Mouse (Mus musculus) forebrain, embryonic 11.5 days (tissue): ENCODE measurements at regions not wholly inside any gene's neighbourhood (a gene's known extent, or its start where the extent isn't known, plus 50 kb on each side); places are given as distances from the start of the nearest gene placed in this dataset.

Experiments used
- ATAC-seq: fragments of 200-750 bp; cut with Nextera tagmentation; replicated peaks from 2 replicates; pipeline ENCODE4 v1.8.0; 2017; ENCODE audit warnings: moderate TSS enrichment; ENCODE audit not compliant: low FRiP score
- DNase-seq: peaks from one replicate; pipeline ENCODE4 v3.0.0-alpha.2; 2017; ENCODE audit warnings: low spot score
- H3K27ac ChIP-seq: fragments of 300-500 bp; sonication (generic); 2 replicates; pipeline ENCODE4 v1.5.1; 2014; ENCODE audit warnings: low read depth, low read length
- H3K27me3 ChIP-seq: fragments of 300-500 bp; sonication (generic); 2 replicates; pipeline ENCODE4 v1.6.1; 2014; ENCODE audit warnings: mild to moderate bottlenecking, low read length, mixed read lengths; ENCODE audit not compliant: control insufficient read depth, insufficient read depth
- H3K36me3 ChIP-seq: fragments of 300-500 bp; sonication (generic); 2 replicates; pipeline ENCODE4 v1.6.1; 2014; ENCODE audit warnings: mild to moderate bottlenecking, low read length, moderate library complexity, mixed read lengths; ENCODE audit not compliant: control insufficient read depth, insufficient read depth
- H3K4me1 ChIP-seq: fragments of 300-500 bp; sonication (generic); replicated peaks from 2 replicates; pipeline ENCODE4 v1.6.1; 2014; ENCODE audit warnings: low read length, mixed read lengths; ENCODE audit not compliant: control insufficient read depth, insufficient read depth
- H3K4me2 ChIP-seq: fragments of 300-500 bp; sonication (generic); 2 replicates; pipeline ENCODE4 v1.6.1; 2014; ENCODE audit warnings: low read depth, mild to moderate bottlenecking, low read length, moderate library complexity, mixed read lengths; ENCODE audit not compliant: severe bottlenecking
- H3K4me3 ChIP-seq: fragments of 300-500 bp; sonication (generic); 2 replicates; pipeline ENCODE4 v1.5.1; 2014; ENCODE audit warnings: low read depth, low read length
- H3K9ac ChIP-seq: fragments of 300-500 bp; sonication (generic); 2 replicates; pipeline ENCODE4 v1.6.1; 2014; ENCODE audit warnings: low read length
- H3K9me3 ChIP-seq: fragments of 300-500 bp; sonication (generic); 2 replicates; pipeline ENCODE4 v1.6.1; 2016; ENCODE audit warnings: low read length, mixed read lengths; ENCODE audit not compliant: control insufficient read depth
- WGBS: fragments of 180-500 bp; shearing (Covaris S2); extraction: QIAGEN DNeasy Blood & Tissue Kit; methylation state at CpG from one replicate; pipeline ENCODE4 v1.1.7; 2014; 5-methylcytosine and 5-hydroxymethylcytosine counted together

- H3K9ac ChIP-seq, result no peak overlapping the region
- 97% methylated on average over 1 of the region's 1 CpGs for WGBS
- H3K9me3 ChIP-seq, result no peaks in the 10 kb centered on the region
- H3K4me2 ChIP-seq, result no peak overlapping the region
- no peak overlapping the region for H3K4me3 ChIP-seq
- no peaks in the 10 kb centered on the region for H3K4me1 ChIP-seq
- H3K27me3 ChIP-seq, result no peaks in the 10 kb centered on the region
- no peaks in the 10 kb centered on the region for H3K36me3 ChIP-seq
- no peak for ATAC-seq
- H3K27ac ChIP-seq, result no peak overlapping the region
- no peak for DNase-seq
Measured at GRCm38 (mm10) chr7:72446911-72447310, 140.5 kb upstream of the Mctp2 start.

DNA sequence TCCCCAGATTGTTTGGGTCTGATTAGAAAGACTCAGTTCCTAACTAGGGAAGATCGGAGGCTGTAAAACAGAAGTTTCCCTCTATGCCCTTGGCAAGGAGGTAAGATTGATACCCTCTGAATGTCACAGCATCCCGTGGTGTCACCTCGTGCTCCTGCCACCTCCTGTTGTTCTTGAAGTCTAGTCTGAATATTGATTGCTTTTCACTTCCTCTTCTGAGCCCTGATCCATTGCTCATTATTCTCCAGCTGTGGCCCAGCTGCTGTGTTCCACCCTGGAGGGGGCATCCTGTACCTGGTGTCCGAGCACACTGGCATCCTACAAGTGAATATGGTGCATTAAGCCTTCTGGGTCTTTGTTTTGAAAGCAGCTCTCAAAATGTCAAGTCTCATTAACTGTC is 156.6 kb upstream of the Mctp2 start:
- Histone ChIP-seq H3K27me3 (no peaks in the 10 kb centered on the region), H3K4me3 (no peak overlapping the region), H3K4me1 (no peaks in the 10 kb centered on the region), H3K9ac (no peak overlapping the region), H3K9me3 (no peaks in the 10 kb centered on the region), H3K27ac (no peak overlapping the region), H3K4me2 (no peak overlapping the region), H3K36me3 (no peaks in the 10 kb centered on the region)
- no peak for ATAC-seq
- DNase-seq, result no peak
- 68% methylated on average over 4 of the region's 4 CpGs for whole genome bisulfite sequencing

- no peak for DNase-seq
- Histone ChIP-seq H3K4me1 (no peaks in the 10 kb centered on the region), H3K4me3 (no peak overlapping the region), H3K9ac (no peak overlapping the region), H3K27ac (no peak overlapping the region), H3K4me2 (no peak overlapping the region), H3K9me3 (no peaks in the 10 kb centered on the region), H3K27me3 (no peaks in the 10 kb centered on the region), H3K36me3 (no peaks in the 10 kb centered on the region)
- no peak for ATAC-seq
- 92% methylated on average over 1 of the region's 1 CpGs for WGBS
Measured at GRCm38 (mm10) chr7:72464658-72465057, 158.2 kb upstream of the Mctp2 start.

- Histone ChIP-seq H3K4me1 (no peaks in the 10 kb centered on the region), H3K4me3 (no peak overlapping the region), H3K9ac (no peak overlapping the region), H3K9me3 (no peaks in the 10 kb centered on the region), H3K27me3 (no peaks in the 10 kb centered on the region), H3K27ac (no peak overlapping the region), H3K4me2 (no peak overlapping the region), H3K36me3 (no peaks in the 10 kb centered on the region)
- DNase-seq (no peak), ATAC-seq (no peak)
- WGBS, result 87% methylated on average over 2 of the region's 2 CpGs
Measured at GRCm38 (mm10) chr7:72469691-72470090, 163.3 kb upstream of the Mctp2 start.

- Histone ChIP-seq H3K27ac (no peak overlapping the region), H3K9ac (no peak overlapping the region), H3K36me3 (no peaks in the 10 kb centered on the region), H3K9me3 (no peaks in the 10 kb centered on the region), H3K4me2 (no peak overlapping the region), H3K27me3 (no peaks in the 10 kb centered on the region), H3K4me3 (no peak overlapping the region), H3K4me1 (no peaks in the 10 kb centered on the region)
- WGBS, result 78% methylated on average over 4 of the region's 4 CpGs
- DNase-seq (no peak), ATAC-seq (no peak)
Measured at GRCm38 (mm10) chr7:72474751-72475150, 168.3 kb upstream of the Mctp2 start.

DNA sequence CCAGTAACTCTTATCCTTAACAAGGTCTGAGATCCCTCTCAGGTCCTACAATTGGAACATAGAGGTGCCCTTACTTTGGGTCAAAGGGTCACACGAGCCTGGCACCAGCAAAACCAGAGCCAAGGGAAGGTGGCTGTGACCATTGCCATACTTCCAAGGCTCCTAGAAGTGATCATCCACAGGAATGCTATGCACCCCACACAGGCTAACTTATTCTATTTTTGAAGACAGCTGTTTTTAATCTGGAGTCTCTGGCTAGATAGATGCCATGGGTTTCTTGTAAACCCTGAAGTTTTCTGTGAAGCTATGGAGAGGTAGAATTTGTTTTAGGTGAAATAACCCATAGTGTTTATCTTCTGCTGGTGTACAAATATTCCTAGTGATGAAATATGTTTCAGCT is 172.5 kb upstream of the Mctp2 start:
- Histone ChIP-seq H3K4me2 (no peak overlapping the region), H3K4me1 (no peaks in the 10 kb centered on the region), H3K36me3 (no peaks in the 10 kb centered on the region), H3K9ac (no peak overlapping the region), H3K27ac (no peak overlapping the region), H3K27me3 (no peaks in the 10 kb centered on the region), H3K4me3 (no peak overlapping the region), H3K9me3 (no peaks in the 10 kb centered on the region)
- WGBS, result 88% methylated on average over 1 of the region's 1 CpGs
- ATAC-seq, result no peak
- no peak for DNase-seq

DNA sequence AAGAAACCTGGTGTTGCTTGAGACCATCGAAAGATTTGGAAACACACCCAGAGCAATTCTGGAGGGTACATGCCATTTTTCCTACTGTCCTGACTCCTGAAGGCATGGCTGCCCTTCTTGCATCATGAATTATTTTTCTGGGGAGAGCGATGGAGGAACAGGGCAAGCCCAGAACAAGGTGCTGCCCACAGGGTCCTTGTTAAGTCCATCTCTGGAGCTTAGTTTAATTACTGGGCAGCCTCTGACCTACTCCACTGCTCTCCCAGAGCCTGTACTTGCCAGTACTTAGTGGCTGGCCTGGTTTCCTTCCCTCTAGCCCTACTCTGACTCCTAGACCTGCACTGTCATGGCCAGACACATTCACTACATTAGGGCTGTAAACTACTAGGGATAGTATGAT is 174.9 kb upstream of the Mctp2 start:
- Histone ChIP-seq H3K9ac (no peak overlapping the region), H3K36me3 (no peaks in the 10 kb centered on the region), H3K9me3 (no peaks in the 10 kb centered on the region), H3K27me3 (no peaks in the 10 kb centered on the region), H3K27ac (no peak overlapping the region), H3K4me1 (no peaks in the 10 kb centered on the region), H3K4me3 (no peak overlapping the region), H3K4me2 (no peak overlapping the region)
- DNase-seq (no peak), ATAC-seq (no peak)
- WGBS, result 96% methylated on average over 2 of the region's 2 CpGs

DNA sequence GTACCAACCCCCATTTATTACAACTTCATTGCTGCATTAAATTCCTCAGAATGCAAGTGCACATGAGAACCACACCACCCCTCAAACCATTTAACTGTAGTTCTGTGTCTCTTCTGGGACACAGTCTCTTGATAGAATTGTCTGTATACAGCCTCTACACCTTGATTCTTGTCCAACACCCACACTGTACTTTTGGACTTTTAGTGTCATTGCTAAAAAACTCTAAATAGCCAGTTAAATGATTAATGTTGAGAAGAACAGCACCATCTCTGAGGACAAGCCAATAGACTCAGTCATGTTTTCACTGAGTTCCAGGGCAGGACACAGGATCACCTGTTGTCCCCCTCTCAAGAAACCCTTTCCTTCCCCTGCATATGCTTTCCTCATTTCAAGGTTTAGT is 183.8 kb upstream of the Mctp2 start:
- ATAC-seq (no peak), DNase-seq (no peak)
- H3K36me3 ChIP-seq, result no peaks in the 10 kb centered on the region
- H3K9me3 ChIP-seq, result no peaks in the 10 kb centered on the region
- H3K27ac ChIP-seq, result no peak overlapping the region
- H3K9ac ChIP-seq, result no peak overlapping the region
- no peaks in the 10 kb centered on the region for H3K4me1 ChIP-seq
- no peak overlapping the region for H3K4me2 ChIP-seq
- no peaks in the 10 kb centered on the region for H3K27me3 ChIP-seq
- no peak overlapping the region for H3K4me3 ChIP-seq

- Histone ChIP-seq H3K27me3 (no peaks in the 10 kb centered on the region), H3K27ac (no peak overlapping the region), H3K4me2 (no peak overlapping the region), H3K36me3 (no peaks in the 10 kb centered on the region), H3K4me1 (no peaks in the 10 kb centered on the region), H3K9ac (no peak overlapping the region), H3K9me3 (no peaks in the 10 kb centered on the region), H3K4me3 (no peak overlapping the region)
- no peak for ATAC-seq
- no peak for DNase-seq
Measured at GRCm38 (mm10) chr7:72493292-72493691, 186.9 kb upstream of the Mctp2 start.
